Mouse (Mus musculus): Measurements from ENCODE around the gene Ptafr. TPM values are rescaled to one million over a fixed set of nuclear protein-coding genes. Genes with fewer than 3 reads are reported as not detected.
A peak's percentile ranks its signal among the peaks of the same experiment; 100 is the strongest.

The Ptafr gene
- polyA plus RNA-seq, 1 experiment = 0.22 TPM

DNA sequence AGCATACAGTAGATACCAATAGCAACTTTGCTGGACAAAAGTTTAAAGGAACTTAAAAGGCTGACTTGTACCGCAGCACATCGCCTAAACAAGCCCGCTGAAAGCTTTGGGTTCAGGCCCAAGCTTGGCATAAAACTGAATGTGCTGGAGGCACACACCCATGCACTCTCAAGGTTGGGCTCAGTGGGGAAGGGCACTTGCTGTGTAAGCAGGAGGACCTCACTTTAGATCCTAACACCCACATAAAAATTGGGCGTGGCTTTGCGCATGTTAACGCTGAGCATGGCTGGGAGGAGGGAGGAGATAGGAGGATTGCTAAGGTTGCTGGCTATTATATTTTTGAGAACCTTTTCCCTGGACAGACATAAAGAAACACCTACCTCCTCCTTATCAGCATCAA lies 39.1 kb upstream of the Ptafr start:
- H3K9me3 ChIP-seq (replicated peaks; ENCODE audit: control insufficient read depth, insufficient read depth, low read length, poor library complexity, severe bottlenecking) = no peaks in the 10 kb centered on the region
- TF ChIP-seq POLR2A (IDR thresholded peaks at IDR 0.05; ENCODE audit: insufficient read depth, low read length) (no peak), CTCF (IDR thresholded peaks at IDR 0.05; ENCODE audit: low read depth, low read length) (no peak), EP300 (IDR thresholded peaks at IDR 0.05; ENCODE audit: insufficient read depth, low read depth, low read length) (no peak)
- no peaks in the 10 kb centered on the region for H3K36me3 ChIP-seq (ENCODE audit: control insufficient read depth, insufficient read depth, low read length, poor library complexity, severe bottlenecking)
- H3K9ac ChIP-seq (ENCODE audit: low read depth, poor library complexity, severe bottlenecking) = peak overlapping the region; percentile 23
- H3K27me3 ChIP-seq (ENCODE audit: control insufficient read depth, insufficient read depth, low read length, poor library complexity, severe bottlenecking) = no peaks in the 10 kb centered on the region
- H3K4me1 ChIP-seq (ENCODE audit: control insufficient read depth, insufficient read depth, low read length) = no peaks in the 10 kb centered on the region
- peak overlapping the region; percentile 35 for H3K4me3 ChIP-seq (ENCODE audit: low read depth, low read length)
- H3K27ac ChIP-seq (ENCODE audit: insufficient read depth, low read length) = peak overlapping the region; percentile 99

DNA sequence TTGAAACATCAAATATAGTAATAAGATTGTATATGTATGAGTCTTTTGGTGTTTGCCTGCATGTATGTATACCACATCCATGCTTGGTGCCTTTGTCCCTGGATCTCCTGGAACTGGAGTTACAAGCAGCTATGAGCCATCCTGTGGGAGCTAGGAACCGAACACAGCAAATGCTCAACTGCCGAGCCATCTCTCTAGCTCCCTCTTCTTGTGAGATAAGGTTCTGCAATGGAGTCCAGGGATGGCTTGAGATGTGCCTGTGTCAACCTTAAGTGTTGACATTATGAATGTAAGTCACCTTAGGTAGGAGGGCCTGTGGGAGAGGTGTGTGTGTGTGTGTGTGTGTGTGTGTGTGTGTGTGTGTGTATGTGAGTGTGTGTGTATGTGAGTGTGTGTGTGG lies 37.2 kb upstream of the Ptafr start:
- Histone ChIP-seq H3K27me3 (ENCODE audit: control insufficient read depth, insufficient read depth, low read length, poor library complexity, severe bottlenecking) (no peaks in the 10 kb centered on the region), H3K4me3 (ENCODE audit: low read depth, low read length) (no peak overlapping the region), H3K9ac (ENCODE audit: low read depth, poor library complexity, severe bottlenecking) (no peak overlapping the region), H3K9me3 (replicated peaks; ENCODE audit: control insufficient read depth, insufficient read depth, low read length, poor library complexity, severe bottlenecking) (no peaks in the 10 kb centered on the region), H3K4me1 (ENCODE audit: control insufficient read depth, insufficient read depth, low read length) (no peaks in the 10 kb centered on the region), H3K36me3 (ENCODE audit: control insufficient read depth, insufficient read depth, low read length, poor library complexity, severe bottlenecking) (peaks cover 10% of the 10 kb centered on the region; the same call in 1 of the 2 replicates), H3K27ac (ENCODE audit: insufficient read depth, low read length) (0 out of 2 replicates have a peak overlapping the region, but pooled peaks have one; percentile 79)
- peak; percentile 49 for TF ChIP-seq CTCF (IDR thresholded peaks at IDR 0.05; ENCODE audit: low read depth, low read length)
- TF ChIP-seq POLR2A (IDR thresholded peaks at IDR 0.05; ENCODE audit: insufficient read depth, low read length) = no peak
- TF ChIP-seq EP300 (IDR thresholded peaks at IDR 0.05; ENCODE audit: insufficient read depth, low read depth, low read length) = no peak

DNA sequence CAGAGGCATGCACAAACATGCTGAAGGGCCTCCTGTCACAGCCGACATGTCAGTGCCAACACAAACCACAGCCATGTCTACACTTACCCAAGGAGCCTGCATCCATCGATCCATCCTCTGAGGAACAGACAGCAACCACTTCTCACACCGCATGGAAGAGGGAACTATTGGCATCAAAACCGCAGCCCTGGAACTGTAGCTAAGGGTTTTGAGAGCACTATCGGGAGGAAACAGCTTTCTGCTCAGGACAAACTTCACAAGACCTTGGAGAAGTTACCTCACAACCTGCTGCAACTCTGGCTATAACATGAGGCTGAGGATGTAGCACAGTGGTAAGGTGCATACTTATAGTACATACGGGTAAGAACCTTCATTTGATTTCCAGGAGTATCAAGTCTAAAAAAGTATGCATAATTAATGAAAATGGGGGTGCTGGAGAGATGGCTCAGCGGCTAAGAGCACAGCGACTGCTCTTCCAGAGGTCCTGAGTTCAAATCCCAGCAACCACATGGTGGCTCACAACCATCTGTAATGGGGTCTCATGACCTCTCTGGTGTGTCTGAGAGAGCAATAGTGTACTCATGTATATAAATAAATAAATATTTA lies 35.8 kb upstream of the Ptafr start:
- TF ChIP-seq CTCF (IDR thresholded peaks at IDR 0.05; ENCODE audit: low read depth, low read length) (no peak), POLR2A (IDR thresholded peaks at IDR 0.05; ENCODE audit: insufficient read depth, low read length) (no peak), EP300 (IDR thresholded peaks at IDR 0.05; ENCODE audit: insufficient read depth, low read depth, low read length) (no peak)
- no peaks in the 10 kb centered on the region for H3K27me3 ChIP-seq (ENCODE audit: control insufficient read depth, insufficient read depth, low read length, poor library complexity, severe bottlenecking)
- H3K36me3 ChIP-seq (ENCODE audit: control insufficient read depth, insufficient read depth, low read length, poor library complexity, severe bottlenecking) = peaks cover 10% of the 10 kb centered on the region; the same call in 1 of the 2 replicates
- no peaks in the 10 kb centered on the region for H3K4me1 ChIP-seq (ENCODE audit: control insufficient read depth, insufficient read depth, low read length)
- no peaks in the 10 kb centered on the region for H3K9me3 ChIP-seq (replicated peaks; ENCODE audit: control insufficient read depth, insufficient read depth, low read length, poor library complexity, severe bottlenecking)
- no peak overlapping the region for H3K9ac ChIP-seq (ENCODE audit: low read depth, poor library complexity, severe bottlenecking)
- no peak overlapping the region for H3K4me3 ChIP-seq (ENCODE audit: low read depth, low read length)
- no peak overlapping the region for H3K27ac ChIP-seq (ENCODE audit: insufficient read depth, low read length)

GRCm38 (mm10) chr4:132529344-132529743 lies 34.5 kb upstream of the Ptafr start:
- H3K27ac ChIP-seq (ENCODE audit: insufficient read depth, low read length) = peak overlapping the region; percentile 81
- H3K9me3 ChIP-seq (replicated peaks; ENCODE audit: control insufficient read depth, insufficient read depth, low read length, poor library complexity, severe bottlenecking) = no peaks in the 10 kb centered on the region
- no peaks in the 10 kb centered on the region for H3K4me1 ChIP-seq (ENCODE audit: control insufficient read depth, insufficient read depth, low read length)
- no peaks in the 10 kb centered on the region for H3K27me3 ChIP-seq (ENCODE audit: control insufficient read depth, insufficient read depth, low read length, poor library complexity, severe bottlenecking)
- no peak overlapping the region for H3K4me3 ChIP-seq (ENCODE audit: low read depth, low read length)
- H3K9ac ChIP-seq (ENCODE audit: low read depth, poor library complexity, severe bottlenecking) = no peak overlapping the region
- TF ChIP-seq CTCF (IDR thresholded peaks at IDR 0.05; ENCODE audit: low read depth, low read length) (no peak), POLR2A (IDR thresholded peaks at IDR 0.05; ENCODE audit: insufficient read depth, low read length) (no peak), EP300 (IDR thresholded peaks at IDR 0.05; ENCODE audit: insufficient read depth, low read depth, low read length) (no peak)
- H3K36me3 ChIP-seq (ENCODE audit: control insufficient read depth, insufficient read depth, low read length, poor library complexity, severe bottlenecking) = peaks cover 10% of the 10 kb centered on the region; the same call in 1 of the 2 replicates

- no peaks in the 10 kb centered on the region for H3K4me1 ChIP-seq (ENCODE audit: control insufficient read depth, insufficient read depth, low read length)
- H3K36me3 ChIP-seq (ENCODE audit: control insufficient read depth, insufficient read depth, low read length, poor library complexity, severe bottlenecking) = peaks cover 10% of the 10 kb centered on the region; the same call in 1 of the 2 replicates
- TF ChIP-seq POLR2A (IDR thresholded peaks at IDR 0.05; ENCODE audit: insufficient read depth, low read length) (no peak), CTCF (IDR thresholded peaks at IDR 0.05; ENCODE audit: low read depth, low read length) (no peak), EP300 (IDR thresholded peaks at IDR 0.05; ENCODE audit: insufficient read depth, low read depth, low read length) (no peak)
- no peak overlapping the region for H3K4me3 ChIP-seq (ENCODE audit: low read depth, low read length)
- no peaks in the 10 kb centered on the region for H3K27me3 ChIP-seq (ENCODE audit: control insufficient read depth, insufficient read depth, low read length, poor library complexity, severe bottlenecking)
- peak overlapping the region; percentile 81 for H3K27ac ChIP-seq (ENCODE audit: insufficient read depth, low read length)
- no peak overlapping the region for H3K9ac ChIP-seq (ENCODE audit: low read depth, poor library complexity, severe bottlenecking)
- no peaks in the 10 kb centered on the region for H3K9me3 ChIP-seq (replicated peaks; ENCODE audit: control insufficient read depth, insufficient read depth, low read length, poor library complexity, severe bottlenecking)
These were observed 33.6 kb upstream of the Ptafr start for GRCm38 (mm10) chr4:132530033-132530804.

GRCm38 (mm10) chr4:132532496-132532895 lies 31.4 kb upstream of the Ptafr start:
- H3K36me3 ChIP-seq (ENCODE audit: control insufficient read depth, insufficient read depth, low read length, poor library complexity, severe bottlenecking) = peaks cover 10% of the 10 kb centered on the region
- no peaks in the 10 kb centered on the region for H3K4me1 ChIP-seq (ENCODE audit: control insufficient read depth, insufficient read depth, low read length)
- no peaks in the 10 kb centered on the region for H3K27me3 ChIP-seq (ENCODE audit: control insufficient read depth, insufficient read depth, low read length, poor library complexity, severe bottlenecking)
- no peak for TF ChIP-seq EP300 (IDR thresholded peaks at IDR 0.05; ENCODE audit: insufficient read depth, low read depth, low read length)
- TF ChIP-seq POLR2A (IDR thresholded peaks at IDR 0.05; ENCODE audit: insufficient read depth, low read length) = no peak
- TF ChIP-seq CTCF (IDR thresholded peaks at IDR 0.05; ENCODE audit: low read depth, low read length) = no peak
- peak overlapping the region; percentile 83 for H3K4me3 ChIP-seq (ENCODE audit: low read depth, low read length)
- no peaks in the 10 kb centered on the region for H3K9me3 ChIP-seq (replicated peaks; ENCODE audit: control insufficient read depth, insufficient read depth, low read length, poor library complexity, severe bottlenecking)
- H3K9ac ChIP-seq (ENCODE audit: low read depth, poor library complexity, severe bottlenecking) = peak overlapping the region; percentile 83
- peak overlapping the region; percentile 82 for H3K27ac ChIP-seq (ENCODE audit: insufficient read depth, low read length)
